Mouse (Mus musculus): ENCODE measurements around the gene Ranbp1. TPM values are rescaled to one million over a fixed set of nuclear protein-coding genes. Genes with fewer than 3 reads are reported as not detected.

The Ranbp1 gene
- polyA plus RNA-seq, 1 experiment from 2014 or later = 409 TPM

DNA sequence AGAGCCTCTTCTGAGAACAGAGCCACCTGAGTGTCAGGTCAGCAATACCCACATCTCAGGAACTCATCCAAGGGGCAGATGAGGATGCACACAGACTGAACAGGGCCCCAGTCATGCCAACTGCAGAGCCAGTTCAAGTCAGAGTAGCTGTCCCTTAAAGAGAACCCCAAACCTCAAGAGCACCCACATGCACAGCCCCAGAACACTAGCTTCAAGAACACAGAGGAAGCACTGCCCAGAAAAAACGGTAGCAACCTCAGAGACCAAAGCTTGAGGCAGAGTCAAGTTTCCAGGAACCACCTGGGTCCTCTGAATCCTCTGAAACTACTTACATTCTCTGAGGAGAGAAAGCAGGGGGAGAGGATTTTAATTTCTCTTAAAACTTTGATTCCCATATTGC, 15.1 kb downstream of the Ranbp1 start:
- ATAC-seq (ENCODE audit: extremely low read depth, insufficient number of reproducible peaks, low FRiP score, low TSS enrichment) = no peak
- peak overlapping the region; percentile 95 for H3K4me2 ChIP-seq
- 52% methylated on average over 1 of the region's 1 CpGs for WGBS
- H3K9me3 ChIP-seq = no peaks in the 10 kb centered on the region
- H3K4me3 ChIP-seq = peak overlapping the region; percentile 94
- H3K27ac ChIP-seq (replicated peaks) = no peak overlapping the region
- peaks cover 15% of the 10 kb centered on the region for H3K36me3 ChIP-seq
- peak overlapping the region; percentile 97 for H3K9ac ChIP-seq
- H3K4me1 ChIP-seq = peaks cover 66% of the 10 kb centered on the region
- no peaks in the 10 kb centered on the region for H3K27me3 ChIP-seq (replicated peaks)

DNA sequence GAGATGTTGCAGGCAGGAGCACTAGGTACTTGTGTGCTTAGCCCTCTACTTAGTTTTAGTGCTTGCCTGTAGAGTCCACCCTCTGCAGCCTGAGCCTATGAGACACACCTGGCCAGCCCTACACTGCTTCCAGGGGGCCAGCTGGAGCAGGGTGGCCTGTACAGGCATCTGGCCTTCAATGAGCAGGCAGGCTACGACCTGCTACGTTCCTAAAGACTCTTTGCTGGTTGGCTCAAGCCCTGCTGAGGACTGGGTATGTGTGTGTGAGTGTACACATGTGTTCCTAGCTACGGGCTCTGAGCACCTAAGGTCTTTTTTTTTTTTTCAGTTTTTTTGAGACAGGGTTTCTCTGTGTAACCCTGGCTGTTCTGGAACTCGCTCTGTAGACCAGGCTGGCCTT, 17.1 kb downstream of the Ranbp1 start:
- Histone ChIP-seq H3K9me3 (no peaks in the 10 kb centered on the region), H3K4me3 (no peak overlapping the region), H3K4me1 (peaks cover 79% of the 10 kb centered on the region), H3K27ac (replicated peaks) (peak overlapping the region; percentile 98), H3K27me3 (replicated peaks) (no peaks in the 10 kb centered on the region), H3K9ac (peak overlapping the region; percentile 75), H3K4me2 (no peak overlapping the region), H3K36me3 (peaks cover 26% of the 10 kb centered on the region)
- WGBS = 79% methylated on average over 4 of the region's 4 CpGs
- ATAC-seq (ENCODE audit: extremely low read depth, insufficient number of reproducible peaks, low FRiP score, low TSS enrichment) = no peak

DNA sequence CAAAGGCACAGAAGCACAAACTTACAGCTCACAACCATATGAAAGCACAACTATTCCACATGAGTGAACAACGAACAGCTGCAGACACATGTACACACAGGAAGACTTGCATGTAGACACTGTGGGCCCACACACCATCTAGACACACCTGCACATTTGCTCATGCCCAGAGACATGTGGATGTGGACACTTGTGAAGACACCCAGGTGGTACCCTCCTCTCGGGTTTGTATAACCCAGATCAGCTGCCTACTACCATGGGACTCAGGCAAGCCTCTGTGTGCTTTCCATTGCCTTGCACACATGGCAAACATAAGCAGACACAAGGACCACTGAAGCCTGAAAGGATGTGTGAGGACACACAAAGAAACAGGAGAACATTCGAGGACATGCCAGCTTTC, 17.5 kb downstream of the Ranbp1 start:
- Histone ChIP-seq H3K9ac (peak overlapping the region; percentile 75), H3K27ac (replicated peaks) (peak overlapping the region; percentile 98), H3K4me2 (peak overlapping the region; percentile 65), H3K4me1 (peaks cover 77% of the 10 kb centered on the region), H3K27me3 (replicated peaks) (no peaks in the 10 kb centered on the region), H3K9me3 (no peaks in the 10 kb centered on the region), H3K4me3 (no peak overlapping the region), H3K36me3 (peaks cover 31% of the 10 kb centered on the region)
- 78% methylated on average over 3 of the region's 3 CpGs for WGBS
- no peak for ATAC-seq (ENCODE audit: extremely low read depth, insufficient number of reproducible peaks, low FRiP score, low TSS enrichment)

DNA sequence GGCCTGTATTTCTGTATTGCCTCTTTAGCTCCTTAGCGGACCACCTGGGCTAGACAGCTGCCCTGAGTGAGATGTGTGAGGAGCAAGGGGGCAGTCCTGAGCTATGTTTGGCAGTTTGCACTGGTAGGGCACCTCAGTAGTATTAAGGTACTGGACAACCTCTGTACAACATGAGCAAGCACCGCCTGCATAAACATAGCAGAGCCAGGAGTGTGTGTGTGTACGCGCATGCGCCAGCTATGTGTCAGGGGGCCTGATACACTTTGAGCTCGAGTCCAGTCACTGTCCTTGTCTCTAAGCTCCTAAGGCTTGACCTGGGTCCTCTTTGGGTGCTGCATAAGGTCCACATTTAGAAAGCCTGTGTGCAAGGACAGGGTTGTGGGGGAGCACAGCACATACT, 17.9 kb downstream of the Ranbp1 start:
- Histone ChIP-seq H3K4me2 (peak overlapping the region; percentile 65), H3K27me3 (replicated peaks) (no peaks in the 10 kb centered on the region), H3K27ac (replicated peaks) (peak overlapping the region; percentile 98), H3K9ac (peak overlapping the region; percentile 75), H3K4me3 (peak overlapping the region; percentile 29; the same call in 1 of the 2 replicates), H3K36me3 (peaks cover 35% of the 10 kb centered on the region), H3K4me1 (peaks cover 73% of the 10 kb centered on the region), H3K9me3 (no peaks in the 10 kb centered on the region)
- no peak for ATAC-seq (ENCODE audit: extremely low read depth, insufficient number of reproducible peaks, low FRiP score, low TSS enrichment)
- WGBS = 54% methylated on average over 6 of the region's 6 CpGs

DNA sequence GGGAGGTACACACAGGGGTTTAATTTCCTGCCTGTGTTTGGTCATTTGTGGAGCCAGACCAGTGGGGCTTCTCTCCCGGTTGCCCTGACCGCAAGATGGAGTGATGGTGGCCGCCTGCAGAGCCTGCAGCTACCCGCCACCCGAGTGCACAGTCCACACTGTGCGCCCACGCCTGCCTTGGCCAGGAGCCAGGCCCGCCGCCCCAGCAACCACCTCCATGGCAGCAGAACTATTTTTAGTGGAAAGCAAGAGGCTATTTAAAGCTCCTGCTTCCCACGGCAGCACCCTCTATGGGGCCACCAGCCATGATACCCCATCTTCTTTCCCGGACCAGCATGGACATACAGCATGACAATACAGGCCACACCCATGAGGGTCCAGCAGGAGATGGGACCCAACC, 18.9 kb downstream of the Ranbp1 start:
- Histone ChIP-seq H3K4me3 (peak overlapping the region; percentile 29), H3K9ac (peak overlapping the region; percentile 75)

DNA sequence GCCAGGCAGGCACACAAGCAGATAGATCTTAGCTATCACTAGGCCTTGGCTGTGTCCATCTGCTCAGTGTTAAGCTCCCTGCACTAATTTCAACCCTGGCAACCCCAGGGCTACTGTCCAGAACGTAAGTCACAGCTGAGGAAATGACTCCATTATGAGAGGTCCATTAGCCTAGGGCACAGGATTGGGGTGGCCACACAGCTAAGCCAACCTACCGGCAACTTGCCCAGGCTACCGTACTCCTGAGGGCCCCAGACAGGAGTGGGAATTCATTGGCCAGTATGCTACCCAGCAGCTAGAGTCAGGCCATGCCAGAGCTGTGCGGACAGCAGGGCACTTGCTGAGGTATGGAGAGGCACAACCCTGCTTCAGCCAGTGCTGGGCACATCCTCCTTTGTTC, 19.7 kb downstream of the Ranbp1 start:
- ATAC-seq (ENCODE audit: extremely low read depth, insufficient number of reproducible peaks, low FRiP score, low TSS enrichment) = no peak
- no peaks in the 10 kb centered on the region for H3K9me3 ChIP-seq
- peaks cover 68% of the 10 kb centered on the region for H3K4me1 ChIP-seq
- peak overlapping the region; percentile 98 for H3K27ac ChIP-seq (replicated peaks)
- no peaks in the 10 kb centered on the region for H3K27me3 ChIP-seq (replicated peaks)
- peaks cover 52% of the 10 kb centered on the region for H3K36me3 ChIP-seq
- H3K4me2 ChIP-seq = peak overlapping the region; percentile 65
- H3K9ac ChIP-seq = peak overlapping the region; percentile 75
- H3K4me3 ChIP-seq = peak overlapping the region; percentile 29; the same call in 1 of the 2 replicates
- 77% methylated on average over 4 of the region's 4 CpGs for WGBS

More for the DNA sequence above, 18.9 kb downstream of the Ranbp1 start:
- no peaks in the 10 kb centered on the region for H3K27me3 ChIP-seq (replicated peaks)
- peaks cover 73% of the 10 kb centered on the region for H3K4me1 ChIP-seq
- H3K4me2 ChIP-seq = peak overlapping the region; percentile 65
- peak overlapping the region; percentile 98 for H3K27ac ChIP-seq (replicated peaks)
- 30% methylated on average over 11 of the region's 11 CpGs for WGBS
- peaks cover 45% of the 10 kb centered on the region for H3K36me3 ChIP-seq
- no peaks in the 10 kb centered on the region for H3K9me3 ChIP-seq
- peak; percentile 53; the same call in 1 of the 2 replicates for ATAC-seq (ENCODE audit: extremely low read depth, insufficient number of reproducible peaks, low FRiP score, low TSS enrichment)

DNA sequence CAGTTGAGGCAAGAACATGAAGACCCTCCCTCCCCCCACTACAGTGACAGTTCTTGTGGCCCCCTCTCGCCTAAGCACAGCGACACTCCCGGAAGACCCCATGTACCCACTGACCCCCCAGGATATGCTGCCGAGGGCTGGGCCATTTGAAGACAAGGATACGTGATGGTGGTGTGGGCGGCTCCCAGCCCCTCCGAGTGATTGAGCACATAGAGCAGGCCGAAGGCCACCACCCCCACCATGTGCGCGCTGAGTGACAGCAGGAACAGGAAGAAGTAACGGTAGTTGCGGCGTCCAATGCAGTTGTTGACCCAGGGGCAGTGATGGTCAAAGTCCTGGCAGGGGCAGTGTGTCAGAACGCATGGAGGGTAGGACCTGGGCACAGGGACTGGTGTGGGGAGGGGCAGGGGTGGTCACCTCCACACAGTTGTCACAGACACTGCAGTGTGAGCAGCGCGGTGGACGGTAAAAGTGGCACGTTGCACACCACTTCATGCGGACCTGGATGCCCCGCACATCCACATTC, 20.6 kb downstream of the Ranbp1 start:
- Histone ChIP-seq H3K4me2 (no peak overlapping the region), H3K27me3 (replicated peaks) (no peaks in the 10 kb centered on the region), H3K27ac (replicated peaks) (no peak overlapping the region), H3K9ac (no peak overlapping the region), H3K4me3 (no peak overlapping the region), H3K36me3 (peaks cover 61% of the 10 kb centered on the region), H3K9me3 (no peaks in the 10 kb centered on the region), H3K4me1 (peaks cover 59% of the 10 kb centered on the region)
- no peak for ATAC-seq (ENCODE audit: extremely low read depth, insufficient number of reproducible peaks, low FRiP score, low TSS enrichment)
- 90% methylated on average over 20 of the region's 20 CpGs for WGBS

DNA sequence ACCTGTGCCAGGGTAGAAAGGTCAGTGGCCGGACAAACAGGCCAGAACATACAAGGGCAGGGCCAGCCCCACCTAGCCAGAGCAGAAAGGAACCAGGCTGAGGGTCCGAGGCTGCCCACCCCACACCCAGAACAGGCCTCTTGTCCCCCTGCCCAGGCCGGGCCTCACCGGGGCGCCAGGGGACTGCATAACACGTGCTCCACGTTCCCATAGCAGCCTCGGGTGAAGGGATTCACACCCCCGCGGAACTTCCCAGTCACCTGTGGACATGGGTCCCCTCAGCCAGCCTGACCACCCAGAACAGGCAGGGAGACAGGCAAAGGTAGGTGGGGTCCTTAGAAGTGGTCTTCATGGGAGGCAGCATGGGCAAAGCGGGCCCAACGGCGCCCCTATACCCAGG, 21.3 kb downstream of the Ranbp1 start:
- Histone ChIP-seq H3K4me1 (peaks cover 55% of the 10 kb centered on the region), H3K4me2 (no peak overlapping the region), H3K4me3 (no peak overlapping the region), H3K36me3 (peaks cover 69% of the 10 kb centered on the region), H3K9ac (0 out of 2 replicates have a peak overlapping the region, but pooled peaks have one; percentile 28), H3K27me3 (replicated peaks) (no peaks in the 10 kb centered on the region), H3K9me3 (no peaks in the 10 kb centered on the region), H3K27ac (replicated peaks) (no peak overlapping the region)
- ATAC-seq (ENCODE audit: extremely low read depth, insufficient number of reproducible peaks, low FRiP score, low TSS enrichment) = no peak
- WGBS = 88% methylated on average over 13 of the region's 13 CpGs

DNA sequence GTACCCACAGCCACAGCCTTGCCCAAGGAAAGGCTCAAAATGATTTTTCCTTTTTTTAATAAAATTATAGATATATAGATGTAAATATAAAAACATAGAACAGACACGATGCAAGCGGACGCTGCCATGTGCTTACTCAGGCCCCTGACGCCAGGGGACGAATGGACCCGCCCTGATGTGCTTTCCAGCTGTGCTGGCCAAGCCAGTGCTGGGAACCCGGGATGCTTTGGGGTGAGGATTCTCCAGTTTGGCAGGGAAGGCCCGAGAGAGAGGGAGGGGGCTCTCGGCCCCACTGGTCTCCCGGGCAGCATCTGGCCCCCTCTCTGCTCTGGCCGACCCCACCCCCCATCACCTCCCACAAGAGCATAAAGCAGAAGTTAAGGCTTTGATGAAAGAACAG, 26.3 kb downstream of the Ranbp1 start:
- Histone ChIP-seq H3K36me3 (peaks cover 66% of the 10 kb centered on the region), H3K27me3 (replicated peaks) (no peaks in the 10 kb centered on the region), H3K9ac (no peak overlapping the region), H3K4me3 (no peak overlapping the region), H3K9me3 (no peaks in the 10 kb centered on the region), H3K4me1 (peaks cover 26% of the 10 kb centered on the region), H3K27ac (replicated peaks) (no peak overlapping the region), H3K4me2 (no peak overlapping the region)
- 90% methylated on average over 11 of the region's 11 CpGs for WGBS
- ATAC-seq (ENCODE audit: extremely low read depth, insufficient number of reproducible peaks, low FRiP score, low TSS enrichment) = no peak

DNA sequence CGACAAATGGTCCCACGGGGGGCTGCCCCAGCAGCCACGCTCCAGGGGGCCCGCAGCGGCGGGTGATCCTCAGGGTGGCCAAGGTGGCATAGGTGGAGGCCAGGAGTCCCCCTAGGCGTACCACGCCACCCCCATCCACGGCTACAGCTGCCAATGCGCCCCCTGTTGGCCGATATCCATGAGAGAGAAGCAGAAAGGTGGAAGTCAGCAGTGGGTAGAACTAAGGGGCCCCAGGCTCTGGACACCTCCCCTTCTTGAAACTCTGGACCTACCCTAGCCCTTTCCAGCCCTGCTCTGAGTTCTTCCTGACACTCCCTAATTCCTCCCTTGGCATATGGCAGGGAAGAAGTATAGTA, 27.0 kb downstream of the Ranbp1 start:
- H3K9me3 ChIP-seq = no peaks in the 10 kb centered on the region
- H3K9ac ChIP-seq = no peak overlapping the region
- peaks cover 59% of the 10 kb centered on the region for H3K36me3 ChIP-seq
- no peak for ATAC-seq (ENCODE audit: extremely low read depth, insufficient number of reproducible peaks, low FRiP score, low TSS enrichment)
- H3K27me3 ChIP-seq (replicated peaks) = no peaks in the 10 kb centered on the region
- H3K27ac ChIP-seq (replicated peaks) = no peak overlapping the region
- no peak overlapping the region for H3K4me2 ChIP-seq
- 68% methylated on average over 11 of the region's 11 CpGs for WGBS
- H3K4me3 ChIP-seq = no peak overlapping the region
- H3K4me1 ChIP-seq = peaks cover 22% of the 10 kb centered on the region

DNA sequence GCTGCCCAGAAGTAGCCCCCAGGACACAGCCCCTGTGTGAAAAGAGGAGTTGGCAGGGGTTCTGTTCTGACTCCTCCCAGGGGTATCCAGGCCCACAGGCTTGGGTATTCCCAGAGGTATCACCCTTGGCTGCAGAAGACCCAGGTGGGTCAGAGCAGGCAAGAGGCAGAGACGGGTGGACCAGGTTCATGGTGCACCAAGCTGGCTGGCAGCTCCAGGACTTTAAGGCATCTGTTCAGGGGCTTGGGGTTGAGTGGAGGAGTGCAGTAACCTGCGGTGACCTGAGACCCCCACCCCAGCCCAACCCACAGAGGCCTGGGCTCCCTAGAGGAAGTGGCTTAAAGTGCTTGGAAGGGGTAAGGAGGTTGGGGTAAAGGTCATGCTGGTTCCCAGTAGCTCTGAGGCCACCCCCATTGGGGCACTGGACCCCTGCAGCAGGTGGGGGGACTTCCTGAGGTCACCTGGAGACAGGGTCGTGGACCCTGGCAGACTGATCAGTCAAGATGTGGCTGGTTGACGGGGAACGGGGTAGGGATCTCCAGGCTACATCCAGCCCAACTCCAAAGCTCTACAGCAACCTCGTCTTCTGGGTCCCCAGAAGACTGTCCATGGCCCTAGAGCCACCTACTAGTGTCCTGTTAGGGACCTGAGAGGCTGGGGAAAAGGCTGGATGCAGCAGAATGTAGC, 27.5 kb downstream of the Ranbp1 start:
- Histone ChIP-seq H3K4me3 (no peak overlapping the region), H3K9me3 (no peaks in the 10 kb centered on the region), H3K9ac (no peak overlapping the region), H3K4me2 (no peak overlapping the region), H3K27ac (replicated peaks) (no peak overlapping the region), H3K36me3 (peaks cover 54% of the 10 kb centered on the region), H3K27me3 (replicated peaks) (no peaks in the 10 kb centered on the region), H3K4me1 (peaks cover 20% of the 10 kb centered on the region)
- ATAC-seq (ENCODE audit: extremely low read depth, insufficient number of reproducible peaks, low FRiP score, low TSS enrichment) = no peak
- WGBS = 80% methylated on average over 6 of the region's 6 CpGs

DNA sequence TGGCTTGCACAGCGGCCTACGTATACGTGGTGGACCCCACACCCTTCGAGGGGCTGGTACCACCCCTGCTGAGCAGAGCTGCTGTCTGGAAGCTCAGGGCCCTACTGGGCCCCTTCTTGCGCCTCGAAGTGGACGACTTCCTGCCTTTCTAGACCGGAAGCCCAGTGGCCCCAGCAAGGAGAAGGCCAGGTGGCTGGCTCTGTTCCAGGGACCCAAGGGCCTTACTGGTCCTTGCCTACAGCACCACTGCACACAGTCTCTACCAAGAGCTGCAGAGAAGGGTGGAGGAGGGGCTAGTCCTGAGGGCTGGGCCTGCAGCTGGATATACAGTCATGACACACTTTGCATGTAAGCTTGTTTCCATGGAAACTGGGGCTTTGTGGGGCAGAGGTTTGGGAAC, 28.5 kb downstream of the Ranbp1 start:
- no peaks in the 10 kb centered on the region for H3K27me3 ChIP-seq (replicated peaks)
- H3K27ac ChIP-seq (replicated peaks) = peak overlapping the region; percentile 3; the same call in 1 of the 2 replicates
- H3K9ac ChIP-seq = peak overlapping the region; percentile 58
- H3K4me2 ChIP-seq = no peak overlapping the region
- no peak overlapping the region for H3K4me3 ChIP-seq
- peaks cover 26% of the 10 kb centered on the region for H3K4me1 ChIP-seq
- peaks cover 44% of the 10 kb centered on the region for H3K36me3 ChIP-seq
- H3K9me3 ChIP-seq = no peaks in the 10 kb centered on the region
- WGBS = 45% methylated on average over 8 of the region's 8 CpGs
- peak; percentile 4; the same call in 1 of the 2 replicates for ATAC-seq (ENCODE audit: extremely low read depth, insufficient number of reproducible peaks, low FRiP score, low TSS enrichment)

Data from heart, embryonic 13.5 days (tissue).